Mouse (Mus musculus): ENCODE measurements around the gene Tssc4.
A peak's percentile ranks its signal among the peaks of the same experiment; 100 is the strongest.

Tssc4 gene

DNA sequence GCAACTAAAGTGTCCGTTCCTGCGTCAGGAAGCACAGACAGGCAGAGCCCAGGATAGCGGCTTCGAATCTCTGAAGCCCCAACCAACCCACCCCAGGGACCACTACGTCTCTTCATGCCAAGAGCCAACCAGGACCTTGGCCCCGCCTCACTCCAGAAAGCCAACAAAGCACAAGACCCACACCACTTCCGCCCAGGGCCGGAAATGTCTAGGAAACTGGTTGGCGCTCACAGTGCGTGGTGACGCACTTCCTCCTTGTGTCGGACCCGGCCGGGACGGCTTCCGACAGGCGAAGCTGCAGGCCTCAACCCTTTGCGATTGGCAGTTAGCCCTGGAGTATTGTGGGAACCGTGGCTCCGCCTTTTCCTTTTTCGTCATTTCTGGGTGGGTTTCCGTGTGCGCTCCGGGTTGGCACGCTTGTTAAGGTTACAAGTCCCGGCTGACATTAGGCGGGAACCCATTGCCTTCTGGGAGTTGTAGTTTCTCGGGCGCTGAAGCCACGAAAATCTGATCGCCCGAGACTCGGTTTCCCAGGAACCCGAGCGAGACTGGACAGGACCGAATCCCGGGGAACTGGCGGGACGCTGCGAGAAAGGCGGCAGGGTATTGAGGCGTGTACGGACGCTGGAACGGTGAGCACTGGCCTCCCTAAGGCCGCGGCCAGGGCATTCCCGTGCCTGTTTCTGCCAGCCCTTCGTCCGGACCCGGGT lies at the start of gene Tssc4:
TSS of gene Tssc4 (plus strand) at position 368 of the 710 bp plus-strand sequence.
- peak; percentile 98 for DNase-seq (ENCODE audit: extremely low spot score)

DNA sequence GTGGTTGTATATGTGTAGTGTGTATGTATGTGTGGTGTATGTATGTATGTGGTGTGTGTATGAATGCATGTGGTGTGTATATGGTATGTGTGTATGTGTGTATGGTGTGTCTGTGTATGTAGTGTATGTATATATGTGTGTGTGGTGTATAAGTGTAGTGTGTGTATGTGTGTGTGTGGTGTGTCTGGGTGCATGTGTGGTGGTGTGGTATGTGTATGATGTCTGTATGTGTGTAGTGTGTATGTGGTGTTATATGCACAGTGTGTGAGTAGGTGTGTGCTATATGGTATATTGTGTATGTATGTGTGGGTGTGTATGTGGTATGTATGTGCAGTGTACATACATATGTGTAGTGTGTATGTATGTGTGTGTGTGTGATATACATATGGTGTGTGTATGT lies 49.0 kb upstream of the Tssc4 start:
- DNase-seq (ENCODE audit: extremely low spot score): no peak

DNA sequence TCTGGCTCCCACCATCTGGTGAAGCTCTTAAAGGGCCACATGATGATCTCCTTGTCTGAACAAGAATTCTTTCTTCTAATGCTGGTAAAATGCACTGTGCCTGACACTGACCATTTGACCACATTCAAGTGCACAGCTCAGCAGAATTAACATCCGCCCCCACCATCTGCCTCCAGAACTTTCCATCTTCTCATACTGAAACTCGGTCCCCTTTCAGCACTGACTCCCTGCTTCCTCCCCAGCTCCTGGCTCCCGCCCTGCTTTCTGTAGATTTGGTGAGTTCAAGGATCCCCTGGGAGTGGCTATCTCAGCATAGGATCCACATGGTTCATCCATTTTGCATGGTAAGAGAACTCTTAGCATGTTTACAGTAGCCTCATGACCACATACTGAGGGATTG lies 48.3 kb upstream of the Tssc4 start:
- DNase-seq (ENCODE audit: extremely low spot score): no peak

DNA sequence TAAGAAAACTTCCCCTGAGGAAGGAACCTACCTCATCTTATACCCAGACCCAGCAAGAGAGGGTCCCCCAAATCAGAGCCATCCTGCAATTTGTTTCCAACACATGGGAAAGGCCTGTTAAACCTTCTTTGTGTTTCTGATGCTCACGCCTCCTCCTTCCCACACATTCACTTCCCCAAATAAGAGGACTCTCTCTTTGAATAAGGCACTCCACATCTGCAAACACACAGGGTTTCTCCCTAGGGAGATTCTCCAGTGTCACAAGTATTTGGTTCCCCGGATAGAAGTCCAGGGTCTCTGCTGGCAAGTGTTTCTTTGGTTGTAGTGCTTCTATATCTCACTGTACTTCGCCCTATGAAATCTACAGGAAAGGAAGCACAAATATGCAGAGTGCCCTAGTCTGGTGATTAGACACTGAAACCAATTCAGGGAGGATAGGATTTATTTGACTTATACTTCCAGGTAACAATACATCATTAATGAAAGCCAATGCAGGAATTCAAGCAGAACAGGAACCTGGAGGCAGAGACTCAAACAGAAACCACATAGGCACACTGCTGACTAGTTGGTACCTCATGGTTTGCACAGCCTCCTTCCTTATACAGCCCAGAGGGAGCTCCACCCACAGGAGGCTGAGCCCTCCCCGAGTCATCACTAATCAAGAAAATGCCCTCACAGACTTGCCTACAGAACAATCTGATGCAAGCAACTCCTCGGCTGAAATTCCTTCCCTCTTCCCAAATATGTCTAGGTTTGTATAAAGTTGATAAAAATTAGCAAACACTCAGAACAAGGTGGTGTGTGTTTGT lies 47.5 kb upstream of the Tssc4 start:
- no peak for DNase-seq (ENCODE audit: extremely low spot score)

DNA sequence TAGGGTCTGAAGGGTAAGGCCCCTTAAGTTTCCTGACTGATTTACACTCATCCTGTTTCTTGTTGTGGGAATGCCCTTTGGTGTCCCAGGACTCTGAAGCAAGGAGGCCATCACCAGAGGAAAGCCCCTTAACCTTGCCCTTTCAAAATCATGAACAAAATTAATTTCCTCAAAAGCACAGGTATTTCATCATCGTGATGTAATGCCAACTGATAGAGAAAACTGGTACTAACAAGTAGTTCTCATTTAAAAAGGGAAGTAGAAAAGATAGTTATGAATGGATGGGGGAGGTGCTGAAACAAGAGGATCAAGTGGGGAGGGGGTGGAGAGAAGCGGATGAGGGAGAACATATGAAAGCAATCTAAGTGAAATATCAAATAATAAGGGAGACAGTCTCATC lies 45.5 kb upstream of the Tssc4 start:
- no peak for DNase-seq (ENCODE audit: extremely low spot score)

DNA sequence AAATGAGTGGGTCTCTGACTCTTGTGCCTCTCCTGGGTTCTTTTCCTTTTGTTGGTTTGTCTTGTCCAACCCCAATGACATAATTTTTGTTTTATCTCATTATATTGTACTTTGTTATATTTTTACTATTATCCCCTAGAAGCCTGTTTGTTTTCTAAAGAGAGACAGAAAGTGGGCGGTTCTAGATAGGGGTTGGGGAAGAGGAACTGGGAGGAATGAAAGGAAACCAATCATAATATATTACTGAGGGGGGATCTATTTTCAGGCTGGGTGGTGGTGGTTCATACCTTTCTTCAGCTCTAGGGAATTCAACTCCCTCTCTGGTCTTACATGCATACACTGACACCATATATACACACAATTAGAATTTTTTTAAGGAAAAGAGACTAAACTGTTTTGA lies 44.8 kb upstream of the Tssc4 start:
- DNase-seq (ENCODE audit: extremely low spot score): no peak

DNA sequence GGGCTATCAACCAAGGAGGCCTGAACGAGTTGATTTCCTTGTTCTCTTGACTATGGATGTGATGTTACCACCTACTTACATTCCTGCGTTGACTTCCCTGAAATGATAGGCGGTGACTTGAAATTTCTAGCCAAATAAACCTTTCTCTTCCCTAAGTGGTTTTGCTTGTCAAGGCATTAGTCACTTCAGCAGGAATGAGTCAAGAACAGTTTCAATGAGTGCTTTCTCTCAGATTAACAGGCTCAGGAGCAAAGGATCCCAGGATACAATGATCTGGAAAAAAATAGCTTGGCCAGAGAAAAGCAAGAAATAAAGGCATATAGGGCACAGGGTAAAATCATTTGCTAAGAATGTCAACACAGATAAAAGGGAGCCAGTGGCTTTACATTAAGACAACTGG lies 43.6 kb upstream of the Tssc4 start:
- DNase-seq (ENCODE audit: extremely low spot score): no peak

DNA sequence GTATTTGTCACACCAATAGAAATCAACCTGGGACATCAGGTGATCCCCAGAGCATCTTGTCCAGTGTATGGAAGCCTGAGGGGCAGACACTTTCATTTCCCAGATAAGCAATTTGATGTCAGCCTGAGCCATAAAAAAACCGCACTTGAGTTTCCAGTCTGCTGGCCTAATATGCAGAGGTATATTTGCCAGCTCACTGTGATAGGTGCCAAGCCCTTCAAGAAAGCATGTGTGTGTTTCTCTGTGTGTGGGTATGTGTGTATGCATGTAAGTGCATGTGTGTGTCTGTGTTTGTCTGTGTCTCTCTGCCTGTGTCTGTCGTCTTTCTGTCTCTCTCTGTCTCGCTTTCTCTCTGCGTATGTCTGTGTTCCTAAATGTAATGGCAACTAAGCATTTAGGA lies 41.9 kb upstream of the Tssc4 start:
- DNase-seq (ENCODE audit: extremely low spot score): no peak

DNA sequence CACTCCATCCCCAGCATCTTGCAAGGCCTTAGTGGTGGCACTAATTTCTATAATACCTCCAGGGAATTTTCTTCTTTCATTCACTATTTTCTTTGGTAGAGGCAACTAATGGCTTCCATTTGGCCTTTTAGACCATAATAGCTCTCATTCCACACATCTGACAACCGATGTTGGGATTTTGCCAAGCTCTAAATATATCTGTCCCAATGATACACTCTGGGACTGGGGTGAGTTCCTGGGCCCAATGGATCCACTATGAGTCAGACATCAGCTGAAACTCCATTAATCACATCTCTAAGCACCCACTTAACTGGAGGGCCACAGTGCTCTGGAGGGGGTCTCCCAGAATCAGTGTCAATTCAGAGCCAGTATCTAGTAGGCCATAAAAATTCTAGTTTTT lies 37.2 kb upstream of the Tssc4 start:
- no peak for DNase-seq (ENCODE audit: extremely low spot score)

DNA sequence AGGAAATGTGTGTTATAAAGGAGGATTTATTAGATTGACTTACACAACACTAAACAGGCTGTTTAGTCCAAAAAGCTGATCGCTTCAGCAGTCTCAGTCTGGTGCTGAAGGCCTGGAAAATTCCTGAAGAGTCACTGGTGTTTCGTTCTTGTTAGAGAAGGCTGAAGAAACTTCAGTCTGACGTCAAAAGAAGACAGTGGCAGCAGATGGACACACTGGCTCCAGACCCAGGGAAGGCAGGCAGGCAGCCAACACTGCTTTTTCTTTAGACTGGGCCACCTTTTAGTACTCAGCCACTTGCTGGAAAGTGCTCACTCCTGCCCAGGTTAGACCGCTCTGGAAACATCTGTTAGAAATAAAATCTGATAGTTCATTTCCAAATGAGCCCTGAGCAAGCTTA lies 35.5 kb upstream of the Tssc4 start:
- no peak for DNase-seq (ENCODE audit: extremely low spot score)

DNA sequence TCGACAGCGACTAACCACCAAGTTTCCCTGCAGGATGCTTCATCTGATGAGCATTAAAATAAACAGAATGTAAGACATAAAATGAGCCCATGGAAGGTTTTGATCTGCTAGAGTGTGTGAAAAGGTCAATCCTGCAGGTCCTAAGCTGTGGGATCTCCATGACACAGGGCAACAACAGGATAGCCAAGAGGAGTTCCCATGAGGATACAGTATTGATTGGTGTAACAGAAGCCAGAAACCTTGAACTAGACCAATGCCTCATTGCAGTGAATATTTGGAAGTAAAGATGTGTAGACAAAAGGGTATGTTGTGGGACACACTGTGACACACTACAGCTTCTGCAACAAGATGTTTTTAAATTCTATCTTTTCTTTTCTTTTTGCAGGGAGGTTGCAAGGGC lies 34.9 kb upstream of the Tssc4 start:
- no peak for DNase-seq (ENCODE audit: extremely low spot score)

DNA sequence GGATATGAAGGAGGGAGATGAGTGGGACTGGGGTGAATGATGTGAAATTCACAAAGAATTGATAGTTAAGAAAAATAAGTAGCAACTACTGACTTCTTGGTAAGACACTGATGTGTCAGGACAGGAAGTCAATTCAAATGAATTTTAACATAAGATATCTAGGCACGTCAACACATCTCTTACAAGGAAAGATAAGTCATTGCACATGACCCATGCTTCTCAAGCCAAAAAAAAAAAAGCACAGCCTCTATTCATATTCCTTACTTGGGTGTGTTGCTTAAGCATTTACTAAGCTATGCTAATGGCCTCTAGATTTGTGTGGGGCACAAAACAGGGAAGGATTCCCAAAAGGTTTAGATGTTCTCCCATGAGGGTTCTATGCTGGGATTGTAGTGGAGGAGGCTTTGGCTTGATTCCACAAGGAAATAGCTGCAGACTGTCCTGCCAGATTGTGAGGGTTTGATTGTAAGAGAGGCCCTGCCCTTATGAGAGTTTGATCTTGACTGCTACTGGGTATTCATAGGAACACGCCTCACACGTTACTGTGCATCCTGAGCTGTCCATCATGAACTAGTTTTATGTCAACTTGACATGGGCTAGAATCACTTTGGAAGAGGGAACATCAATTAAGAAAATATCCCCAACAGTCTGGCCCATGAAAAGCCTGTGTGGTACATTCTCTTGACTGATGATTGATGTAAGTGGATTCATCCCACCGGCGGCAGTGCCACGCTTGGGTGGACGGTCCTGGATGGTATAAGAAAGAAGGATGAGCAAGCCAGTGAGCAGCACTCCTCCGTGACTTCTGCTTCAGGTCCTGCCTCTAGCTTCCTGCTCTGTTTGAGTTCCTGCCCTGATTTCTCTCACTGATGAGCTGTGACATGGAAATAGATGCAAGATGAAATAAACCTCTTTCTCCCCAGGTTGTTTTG lies 34.3 kb upstream of the Tssc4 start:
- no peak for DNase-seq (ENCODE audit: extremely low spot score)

DNA sequence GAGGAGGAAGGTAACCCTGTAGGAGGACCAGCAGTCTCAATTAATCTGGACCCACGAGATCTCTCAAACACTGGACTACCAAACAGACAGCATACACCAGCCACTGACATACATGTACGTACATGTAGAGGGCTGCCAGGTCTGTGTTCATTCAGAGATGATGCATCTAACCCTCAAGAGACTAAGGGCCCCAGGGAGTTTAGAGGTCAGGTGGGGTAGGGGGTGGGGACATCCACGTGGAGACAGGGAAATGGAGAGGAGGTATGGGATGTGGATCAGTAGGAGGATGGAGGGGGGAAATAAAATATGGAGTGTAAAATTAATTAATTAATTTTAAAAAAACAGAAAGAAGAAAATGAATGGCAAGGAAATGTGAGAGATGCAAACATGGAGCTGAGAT lies 32.3 kb upstream of the Tssc4 start:
- DNase-seq (ENCODE audit: extremely low spot score): no peak

DNA sequence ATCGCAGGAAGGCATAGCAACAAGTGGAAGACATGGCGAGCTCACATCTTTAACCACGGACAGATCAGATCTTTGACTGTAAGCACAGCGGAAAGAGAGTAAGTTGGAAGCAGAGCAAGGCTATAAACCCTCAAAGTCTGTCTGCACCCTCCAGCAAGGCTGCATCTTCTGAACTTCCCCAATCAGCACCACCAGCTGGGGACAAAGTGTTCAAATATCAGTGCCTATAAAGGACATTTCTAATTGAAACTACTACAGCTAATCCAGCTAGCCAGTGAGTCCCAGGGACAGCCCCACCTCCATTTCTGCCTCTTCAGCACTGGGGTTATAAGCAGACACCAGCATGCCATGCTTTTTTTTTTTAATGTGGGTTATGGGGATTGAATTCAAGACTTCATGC lies 31.7 kb upstream of the Tssc4 start:
- no peak for DNase-seq (ENCODE audit: extremely low spot score)

DNA sequence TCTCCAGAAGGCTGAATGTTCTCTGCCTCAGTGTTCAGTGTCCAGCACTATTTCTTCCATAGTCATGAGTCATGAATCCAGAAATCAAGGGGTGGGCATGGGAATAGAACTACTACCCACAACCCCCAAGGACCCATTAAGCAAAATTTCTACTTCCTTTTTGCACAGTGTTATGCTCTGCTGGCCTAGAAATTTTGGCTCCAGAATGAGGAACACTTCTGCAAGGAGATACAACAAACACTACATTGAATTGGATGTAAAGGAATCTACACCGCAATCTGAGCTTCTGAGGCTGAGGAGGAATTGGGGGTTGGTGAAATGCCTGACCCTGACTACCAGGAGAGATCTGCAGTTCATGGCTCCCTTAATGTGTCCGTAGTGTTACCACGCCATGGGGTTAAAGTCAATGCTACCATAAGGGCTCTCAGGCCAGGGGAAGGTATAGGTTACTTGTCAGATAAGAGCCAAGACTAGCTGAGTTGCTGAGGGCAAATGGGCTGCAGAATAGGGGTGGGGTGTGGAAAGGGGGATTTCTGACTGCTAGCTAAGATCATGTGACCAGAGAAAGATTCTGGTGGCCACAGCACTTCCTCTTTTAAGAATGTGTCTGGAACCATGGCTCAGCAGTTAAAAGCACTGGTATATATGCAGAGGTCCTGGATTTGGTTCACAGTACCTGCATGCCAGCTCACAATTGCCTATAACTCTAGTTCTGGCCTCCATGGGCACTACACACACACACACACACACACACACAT lies 30.7 kb upstream of the Tssc4 start:
- no peak for DNase-seq (ENCODE audit: extremely low spot score)

DNA sequence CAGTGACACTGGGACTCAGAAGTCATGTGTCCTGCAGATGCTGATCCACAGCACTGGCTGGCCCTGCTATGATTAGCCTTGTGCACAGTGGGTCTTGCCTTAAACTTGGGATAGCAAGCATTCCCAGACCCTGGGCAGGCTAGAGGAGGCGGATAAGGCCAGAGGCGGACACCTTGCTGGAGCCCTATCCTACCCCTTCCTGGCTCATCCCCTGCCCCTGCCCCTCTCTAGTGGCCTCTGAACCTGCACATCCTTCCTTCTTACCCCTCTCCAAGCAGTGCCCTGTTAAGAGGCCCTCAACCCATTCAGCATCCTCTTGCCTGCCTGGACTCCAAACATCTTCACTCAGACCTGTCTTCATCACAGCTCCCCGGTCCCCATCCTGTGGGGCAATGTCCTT lies 28.5 kb upstream of the Tssc4 start:
- DNase-seq (ENCODE audit: extremely low spot score): no peak

DNA sequence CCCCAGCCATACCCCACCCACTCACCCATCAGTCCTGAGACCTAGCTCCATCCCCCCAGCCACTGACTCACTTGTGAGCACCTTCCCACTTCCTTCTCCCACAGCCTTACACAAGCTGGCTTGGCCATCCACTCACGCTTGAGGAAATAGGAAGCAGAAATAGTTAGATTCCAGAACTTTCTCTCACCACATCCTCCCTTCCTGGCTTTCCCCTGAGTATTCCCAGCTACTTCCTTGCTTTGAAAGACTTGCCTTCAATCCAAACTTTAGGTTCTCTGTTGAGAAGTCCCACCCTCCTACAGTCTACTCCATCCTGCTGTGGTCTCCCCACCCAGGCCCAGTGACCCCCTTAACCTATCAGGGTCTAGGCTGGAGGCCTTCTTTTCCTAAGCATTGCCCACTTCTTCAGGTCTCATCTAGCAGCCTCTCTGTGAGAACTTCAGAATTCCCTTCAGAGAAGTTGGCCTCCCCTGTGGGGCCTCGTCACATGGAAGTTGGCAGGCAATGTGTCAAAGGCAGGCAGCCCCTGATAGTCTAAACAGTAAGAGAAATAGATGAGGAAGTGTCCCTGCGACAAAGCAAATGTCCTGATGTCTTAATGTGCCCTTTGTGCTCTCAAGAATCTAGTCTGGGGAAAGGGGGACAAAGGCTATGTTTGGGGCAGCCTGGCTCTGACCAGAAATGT lies 27.8 kb upstream of the Tssc4 start:
- no peak for DNase-seq (ENCODE audit: extremely low spot score)

DNA sequence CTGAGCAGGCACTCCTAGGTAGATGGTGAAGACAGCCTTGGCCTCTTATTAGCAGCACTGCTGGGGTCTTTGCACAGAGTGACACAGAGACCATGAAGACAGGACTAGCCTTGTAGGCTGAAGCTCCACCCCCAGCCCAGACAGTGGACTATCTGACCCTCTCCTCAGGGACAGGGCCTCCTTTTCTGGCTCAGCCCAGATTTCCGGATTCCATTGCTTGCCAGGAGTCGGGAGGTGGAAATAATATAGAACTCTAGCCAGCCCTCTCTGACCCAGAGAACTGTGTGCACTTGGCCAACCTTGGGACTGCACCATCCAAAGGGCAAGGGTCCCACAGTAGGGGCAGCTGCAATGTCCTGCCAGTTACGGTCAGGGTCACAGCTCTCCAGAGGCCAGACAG lies 27.0 kb upstream of the Tssc4 start:
- no peak for DNase-seq (ENCODE audit: extremely low spot score)

DNA sequence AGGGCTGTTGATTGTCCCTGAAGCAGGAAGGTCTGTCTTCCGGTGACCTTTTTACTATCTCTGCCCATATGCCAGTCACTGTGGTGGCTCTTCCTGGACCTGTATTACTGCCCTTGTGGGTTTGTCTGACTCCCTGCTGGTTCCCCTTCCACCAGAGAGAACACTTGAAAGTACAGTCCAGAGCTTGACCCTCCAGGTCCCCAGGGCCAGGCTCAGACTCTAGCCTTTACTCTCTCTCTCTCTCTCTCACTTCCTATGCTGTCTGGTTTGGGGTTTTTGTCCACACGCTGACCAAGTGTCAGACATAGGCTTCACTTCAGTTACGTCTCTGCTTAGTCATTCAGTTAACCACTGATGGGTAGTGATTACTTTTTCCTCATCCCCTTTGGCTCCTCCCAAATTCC lies 26.1 kb upstream of the Tssc4 start:
- DNase-seq (ENCODE audit: extremely low spot score): no peak

DNA sequence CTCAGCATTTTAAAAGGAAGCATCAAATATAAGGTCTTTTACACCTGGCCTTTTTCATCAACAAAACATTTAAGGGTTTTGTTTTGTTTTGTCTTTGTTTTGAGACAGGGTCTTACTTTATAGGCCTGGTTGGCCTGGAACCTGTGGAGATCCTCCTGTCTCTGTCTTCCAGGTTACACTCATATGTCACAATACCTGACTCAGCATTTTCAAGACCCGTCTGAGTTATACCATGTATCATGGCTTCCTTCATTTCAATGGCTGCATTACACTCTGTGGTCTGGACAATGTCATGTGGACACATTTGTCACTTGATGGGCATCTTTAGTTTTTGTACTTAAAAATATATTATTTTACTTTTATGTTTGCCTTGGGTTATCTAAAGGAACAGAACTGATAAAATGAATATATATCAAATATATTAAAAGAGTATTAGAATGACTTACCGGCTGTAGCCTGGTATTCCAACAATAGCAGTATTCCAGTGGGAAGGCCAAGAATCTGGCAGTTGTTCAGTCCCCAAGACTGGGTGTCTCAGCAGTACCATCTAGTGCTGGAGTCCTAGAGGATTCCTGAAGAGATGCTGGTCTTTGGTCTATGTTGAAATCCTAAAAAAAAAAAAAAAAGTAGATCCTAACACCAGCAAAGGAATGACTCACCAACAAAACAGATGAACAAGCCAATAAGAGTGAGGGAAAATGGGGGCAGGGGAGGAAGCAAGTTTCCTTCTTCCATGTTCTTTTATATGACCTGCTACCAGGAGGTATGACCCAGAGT lies 24.8 kb upstream of the Tssc4 start:
- no peak for DNase-seq (ENCODE audit: extremely low spot score)
